8 mouse cellular contexts compared by ENCODE assay signal in genomic region chr3:116858941-116859685, GRCm38 (mm10). TPM values are rescaled to one million over a fixed set of nuclear protein-coding genes. Genes with fewer than 3 reads are reported as not detected.
DNase-seq lines count a peak whose midpoint lies in the region; ATAC-seq and TF ChIP-seq lines count a peak whose summit lies in the region.

Frrs1 (plus strand) TSS chr3:116859464.

- in situ Hi-C loops in ES-E14 (cut with MboI; ENCODE audit: low sequenced_read_pairs in 2 of 2, unreplicated experiment in 2 of 2), result no loop called here

- no peaks in the 10 kb centered on the region for H3K36me3 ChIP-seq in heart, embryonic 15.5 days
- no peaks in the 10 kb centered on the region for H3K36me3 ChIP-seq in ES-E14 (ENCODE audit: control insufficient read depth, insufficient read depth, low read length, poor library complexity, severe bottlenecking)

- no peak for ATAC-seq in heart, embryonic 15.5 days (replicated peaks; ENCODE audit: insufficient number of reproducible peaks, insufficient read depth, low FRiP score, low read depth)
- peak; percentile 68 for ATAC-seq in erythroblast, adult 5-6 weeks (replicated peaks; ENCODE audit: low FRiP score, poor library complexity, severe bottlenecking)
- peak; percentile 21; the same call in 1 of the 2 replicates for ATAC-seq in megakaryocyte, adult 5-6 weeks (ENCODE audit: poor library complexity, severe bottlenecking)
- no peak for ATAC-seq in cerebellum, adult (ENCODE audit: insufficient number of reproducible peaks, low FRiP score, low TSS enrichment)

- H3K4me2 ChIP-seq in heart, embryonic 15.5 days, result no peak within 1 kb of the TSS

- H3K9me3 ChIP-seq in heart, embryonic 15.5 days (replicated peaks), result no peaks in the 10 kb centered on the region
- no peaks in the 10 kb centered on the region for H3K9me3 ChIP-seq in ES-E14 (ENCODE audit: control insufficient read depth, insufficient read depth, low read depth, low read length)

- 0 out of 2 replicates have a peak, but pooled peaks cover 4% of the 10 kb centered on the region for H3K4me1 ChIP-seq in heart, embryonic 15.5 days (replicated peaks)
- H3K4me1 ChIP-seq in ES-E14 (ENCODE audit: control insufficient read depth in 2 of 2, insufficient read depth in 2 of 2, low read length in 2 of 2, poor library complexity in 1 of 2), result peaks cover 5 to 12% of the 10 kb centered on the region in 2 experiments

- H3K27me3 ChIP-seq in heart, embryonic 15.5 days, result no peaks in the 10 kb centered on the region

- DNase-seq in heart, postnatal 36 days, result no peak
- DNase-seq in ES-E14 (ENCODE audit: low read depth, low spot score), result no peak
- no peak for DNase-seq in testis, postnatal 10 days (ENCODE audit: low spot score)
- DNase-seq in layer of hippocampus, adult 18-20 months (ENCODE audit: low spot score in 2 of 2), result no peak

- 75% methylated on average over 9 of the region's 9 CpGs for WGBS in heart, embryonic 15.5 days

- H3K4me3 ChIP-seq in heart, embryonic 15.5 days, result no peak within 1 kb of the TSS
- no peak within 1 kb of the TSS for H3K4me3 ChIP-seq in ES-E14 (ENCODE audit: insufficient read depth in 1 of 2, low read depth in 1 of 2, low read length in 2 of 2, poor library complexity in 1 of 2, severe bottlenecking in 1 of 2)

- intact Hi-C loops in heart, postnatal 36 days (cut with DNase I), result no loop called here

- H3K27ac ChIP-seq in heart, embryonic 15.5 days, result no peak within 1 kb of the TSS
- peak within 1 kb of the TSS; percentile 25; the same call in 1 of the 2 replicates for H3K27ac ChIP-seq in ES-E14 (ENCODE audit: insufficient read depth, low read depth, low read length, poor library complexity, severe bottlenecking)

- no peak within 1 kb of the TSS for H3K9ac ChIP-seq in heart, embryonic 15.5 days
- peak within 1 kb of the TSS; percentile 23; the same call in 1 of the 2 replicates for H3K9ac ChIP-seq in ES-E14 (ENCODE audit: insufficient read depth, low read depth, low read length, poor library complexity, severe bottlenecking)

TF ChIP-seq in ES-E14, 5 proteins besides CTCF, POLR2A, EP300 and RAD21:
- TF ChIP-seq HCFC1 (IDR thresholded peaks at IDR 0.05; ENCODE audit: borderline replicate concordance, insufficient read depth, low read length) (no peak), ZNF384 (IDR thresholded peaks at IDR 0.05; ENCODE audit: low read depth, low read length) (no peak), CHD2 (IDR thresholded peaks at IDR 0.05; ENCODE audit: low read depth, low read length) (no peak), MAFK (IDR thresholded peaks at IDR 0.05; ENCODE audit: insufficient read depth, low read depth, low read length) (no peak), ZC3H11A (IDR thresholded peaks at IDR 0.05; ENCODE audit: borderline replicate concordance, low read depth, low read length) (no peak)

RNA-seq across cellular contexts. Expression of gene Frrs1, which starts in this region (rescaled TPM):
- 14.8 and 18.6 TPM in 2 replicates for polyA plus RNA-seq in heart, embryonic 15.5 days (2015; fragmentation: Nextera tagmentation; extraction: Ambion mirVana)
- total RNA-seq in heart, postnatal 36 days (2021), result 1 to 10 TPM; 2.7 to 5.0 TPM
- 69.3 and 108 TPM in 2 replicates for total RNA-seq in ES-E14 (2012; rRNA removed)
- total RNA-seq in erythroblast, adult 5-6 weeks (2015; ENCODE audit: low replicate concordance), result 6.5 and 11.3 TPM in 2 replicates
- 5.6 and 9.5 TPM in 2 replicates for total RNA-seq in erythroblast, adult 5-6 weeks (2017; ENCODE audit: low replicate concordance)
- total RNA-seq in megakaryocyte, adult 5-6 weeks (2015), result 54.3 and 54.9 TPM in 2 replicates
- total RNA-seq in megakaryocyte, adult 5-6 weeks (2017), result 37.9 and 38.4 TPM in 2 replicates
- total RNA-seq in layer of hippocampus, adult 18-20 months (2021), result 1 to 10 TPM in 1 of 2 experiments, under 1 TPM in 1; 0.74 to 1.3 TPM

Comparison
In these comparisons a context has a peak if more than half of its experiments do, and no peak if none do; other contexts are left out.
1. ATAC-seq: peak in erythroblast, adult 5-6 weeks (single experiment) and megakaryocyte, adult 5-6 weeks (single experiment); none in heart, embryonic 15.5 days (single experiment) and cerebellum, adult (single experiment).